In the genomic region with DNA sequence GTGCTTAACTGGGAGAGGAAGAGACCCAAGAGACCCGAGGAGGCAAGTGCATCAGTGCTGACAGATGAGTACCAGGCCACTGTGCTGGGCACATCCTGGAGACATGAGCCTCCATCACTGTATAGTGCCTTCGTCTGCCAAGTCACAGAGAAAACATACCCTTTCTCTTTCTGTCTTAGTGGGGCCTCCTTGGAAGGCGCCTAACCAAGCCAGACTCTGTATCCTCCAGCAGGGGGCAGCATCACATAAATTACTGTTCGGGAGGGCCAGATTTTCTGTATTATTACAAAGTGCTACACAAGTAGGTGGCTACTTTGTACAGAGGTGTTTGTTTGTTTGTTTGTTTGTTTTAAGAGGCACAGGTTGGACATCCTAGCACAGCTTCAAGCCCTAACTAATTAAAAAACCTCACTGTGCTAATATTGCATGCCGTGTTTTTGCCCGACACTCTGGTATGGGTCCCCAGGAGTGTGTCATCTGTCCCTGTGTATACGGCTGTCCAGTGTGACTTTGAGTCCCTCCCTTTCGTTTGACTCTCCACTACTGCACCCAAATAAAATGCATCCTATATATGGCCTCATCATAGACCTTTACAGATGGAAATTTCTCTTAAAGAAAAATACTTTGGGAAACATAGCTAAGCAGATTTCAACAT, we compare ENCODE assay signal across 7 mouse cellular contexts. TPM values are rescaled to one million over a fixed set of nuclear protein-coding genes. Genes with fewer than 3 reads are reported as not detected.
DNase-seq lines count a peak whose midpoint lies in the region; ATAC-seq and TF ChIP-seq lines count a peak whose summit lies in the region.

No protein-coding gene starts in this region.

- peak; percentile 28 for DNase-seq in WW6 (ENCODE audit: low read depth, low spot score)
- DNase-seq in cerebellum, adult 9-10 months = peak; percentile 63
- DNase-seq in frontal cortex, postnatal 10 days (ENCODE audit: low spot score in 2 of 2) = peak; percentile 36 to 75
- DNase-seq in left cerebral cortex, postnatal 25 days (ENCODE audit: low spot score in 2 of 2) = peak; percentile 72 to 77
- peak; percentile 53 to 74 for DNase-seq in spleen, adult 2 months (ENCODE audit: low read depth in 1 of 2, low spot score in 2 of 2)

- H3K4me1 ChIP-seq in intestine, embryonic 15.5 days (replicated peaks) = no peaks in the 10 kb centered on the region
- 0 out of 2 replicates have a peak, but pooled peaks cover 3% of the 10 kb centered on the region for H3K4me1 ChIP-seq in midbrain, embryonic 15.5 days
- no peaks in the 10 kb centered on the region; the same call in 1 of the 2 replicates for H3K4me1 ChIP-seq in spleen, adult 2 months (ENCODE audit: control insufficient read depth, insufficient read depth, insufficient read length)

- H3K36me3 ChIP-seq in intestine, embryonic 15.5 days = no peaks in the 10 kb centered on the region
- no peaks in the 10 kb centered on the region for H3K36me3 ChIP-seq in midbrain, embryonic 15.5 days (replicated peaks)
- peaks cover 2% of the 10 kb centered on the region; the same call in 1 of the 2 replicates for H3K36me3 ChIP-seq in spleen, adult 2 months (ENCODE audit: control insufficient read depth, insufficient read depth, low read length)

- no peak overlapping the region for H3K4me3 ChIP-seq in intestine, embryonic 15.5 days (replicated peaks)
- H3K4me3 ChIP-seq in midbrain, embryonic 15.5 days = no peak overlapping the region
- H3K4me3 ChIP-seq in spleen, adult 2 months (ENCODE audit: extremely low read depth, insufficient read depth, insufficient read length) = no peak overlapping the region

- no peaks in the 10 kb centered on the region for H3K27me3 ChIP-seq in intestine, embryonic 15.5 days (replicated peaks)
- H3K27me3 ChIP-seq in midbrain, embryonic 15.5 days (replicated peaks) = no peaks in the 10 kb centered on the region
- no peaks in the 10 kb centered on the region for H3K27me3 ChIP-seq in spleen, adult 2 months (ENCODE audit: control insufficient read depth, insufficient read depth, low read length)

- WGBS in intestine, embryonic 15.5 days = 35% methylated on average over 8 of the region's 8 CpGs
- 30% methylated on average over 8 of the region's 8 CpGs for WGBS in midbrain, embryonic 15.5 days
- WGBS in spleen, adult 2 months = 46% methylated on average over 8 of the region's 8 CpGs

- no peaks in the 10 kb centered on the region for H3K9me3 ChIP-seq in intestine, embryonic 15.5 days
- no peaks in the 10 kb centered on the region for H3K9me3 ChIP-seq in midbrain, embryonic 15.5 days

- H3K27ac ChIP-seq in intestine, embryonic 15.5 days = no peak overlapping the region
- no peak overlapping the region for H3K27ac ChIP-seq in midbrain, embryonic 15.5 days
- H3K27ac ChIP-seq in spleen, adult 2 months (ENCODE audit: insufficient read depth, low read length) = no peak overlapping the region

- intact Hi-C loops in left cerebral cortex, postnatal 25 days (cut with DNase I) = loop anchor here (1.0 to 5.0 kb wide), 5 partner anchors 65 to 941 kb away; no protein-coding TSS in a partner anchor

- TF ChIP-seq CTCF in spleen, adult 2 months (IDR thresholded peaks at IDR 0.05; ENCODE audit: extremely low read depth, insufficient read depth, insufficient read length, insufficient replicate concordance) = peak; percentile 71; the same call in 1 of the 2 replicates

- H3K9ac ChIP-seq in intestine, embryonic 15.5 days = no peak overlapping the region
- H3K9ac ChIP-seq in midbrain, embryonic 15.5 days = no peak overlapping the region

- TF ChIP-seq POLR2A in spleen, adult 2 months (IDR thresholded peaks at IDR 0.05; ENCODE audit: low read depth, low read length) = no peak

- H3K4me2 ChIP-seq in intestine, embryonic 15.5 days (replicated peaks) = no peak overlapping the region
- H3K4me2 ChIP-seq in midbrain, embryonic 15.5 days = no peak overlapping the region

- ATAC-seq in intestine, embryonic 15.5 days = peak; percentile 61
- ATAC-seq in midbrain, embryonic 15.5 days (replicated peaks) = peak; percentile 93

RNA-seq across cellular contexts. Expression of a gene that starts 9.1 kb away (rescaled TPM):
- polyA plus RNA-seq in intestine, embryonic 15.5 days (2015; fragmentation: Nextera tagmentation; extraction: Ambion mirVana) = 30.5 and 36.0 TPM in 2 replicates
- total RNA-seq in left cerebral cortex, postnatal 25 days (2021) = 10 to 100 TPM; 23.2 to 28.5 TPM
- 20.3 and 25.6 TPM in 2 replicates for polyA plus RNA-seq in midbrain, embryonic 15.5 days (2015; fragmentation: Nextera tagmentation; extraction: Ambion mirVana)
- 21.7 and 23.5 TPM in 2 replicates for polyA plus RNA-seq in spleen, adult 2 months (2012; rRNA removed)

RNA-seq across cellular contexts. Expression of a gene that starts 46.4 kb away (rescaled TPM):
- polyA plus RNA-seq in intestine, embryonic 15.5 days (2015; fragmentation: Nextera tagmentation; extraction: Ambion mirVana) = 1.5 and 2.8 TPM in 2 replicates
- total RNA-seq in left cerebral cortex, postnatal 25 days (2021) = under 1 TPM; 0.09 to 0.16 TPM
- 1.4 and 1.5 TPM in 2 replicates for polyA plus RNA-seq in midbrain, embryonic 15.5 days (2015; fragmentation: Nextera tagmentation; extraction: Ambion mirVana)
- polyA plus RNA-seq in spleen, adult 2 months (2012; rRNA removed) = 4.0 and 5.7 TPM in 2 replicates
